Mouse (Mus musculus) gastrocnemius, postnatal 36 days (tissue): ENCODE measurements at regions not wholly inside any gene's neighbourhood (a gene's known extent, or its start where the extent isn't known, plus 50 kb on each side); places are given as distances from the start of the nearest gene placed in this dataset.

Experiments used
- DNase-seq, 2 experiments: peaks; one replicate each; pipeline ENCODE4 v3.0.0; 2022
- intact Hi-C: fragments of 180-260 bp; cut with DNase I; formaldehyde crosslinking; loops from one replicate; pipeline ENCODE4 v1.15.1; 2025

DNA sequence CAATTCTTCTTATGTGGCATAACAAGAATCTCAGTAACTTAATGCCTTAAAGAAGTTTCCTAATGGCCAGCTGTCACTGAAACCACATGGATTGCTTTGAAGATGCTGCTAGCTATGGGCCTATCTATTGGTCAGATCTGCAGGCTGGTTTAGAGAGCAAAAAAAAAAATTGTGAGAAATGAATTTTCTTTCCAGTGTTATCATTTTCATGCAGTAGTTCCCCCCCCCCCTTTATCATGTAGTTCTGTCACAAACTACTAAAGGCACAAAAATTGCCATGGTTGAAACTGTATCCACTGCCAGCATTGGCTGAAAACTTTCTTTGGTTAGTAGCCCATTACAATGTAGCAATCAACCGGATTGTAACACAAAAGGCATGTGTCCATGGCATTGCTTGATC, 487.6 kb downstream of the Olfm4 start:
- intact Hi-C loops, result no loop called here

GRCm38 (mm10) chr14:80479918-80480317, 496.0 kb downstream of the Olfm4 start:
- DNase-seq, result no peak
- intact Hi-C loops, result no loop called here

More for the DNA sequence above, 487.6 kb downstream of the Olfm4 start:
- no peak for DNase-seq

DNA sequence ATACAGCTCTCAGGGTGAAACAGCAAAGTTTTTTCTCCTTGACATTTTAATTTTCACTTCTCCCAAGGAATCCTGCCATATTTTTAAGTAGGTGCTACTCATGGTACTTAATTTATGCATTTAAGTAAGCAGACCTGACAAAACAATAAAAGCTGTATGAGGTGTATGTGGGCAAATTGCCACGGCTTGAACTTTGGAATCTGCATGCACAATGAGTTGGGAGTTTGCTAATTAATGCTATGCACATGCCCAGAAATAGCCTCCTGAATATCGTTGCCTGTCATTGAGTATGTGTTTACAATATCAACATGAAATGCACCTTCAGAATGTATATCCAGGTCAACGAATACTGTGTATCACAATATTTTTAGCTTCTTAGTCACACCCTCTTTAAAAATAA, 498.9 kb downstream of the Olfm4 start:
- intact Hi-C loops, result no loop called here

GRCm38 (mm10) chr14:80484256-80484655, 500.4 kb downstream of the Olfm4 start:
- DNase-seq, result no peak
- intact Hi-C loops, result no loop called here

More for the DNA sequence above, 498.9 kb downstream of the Olfm4 start:
- DNase-seq, result no peak

DNA sequence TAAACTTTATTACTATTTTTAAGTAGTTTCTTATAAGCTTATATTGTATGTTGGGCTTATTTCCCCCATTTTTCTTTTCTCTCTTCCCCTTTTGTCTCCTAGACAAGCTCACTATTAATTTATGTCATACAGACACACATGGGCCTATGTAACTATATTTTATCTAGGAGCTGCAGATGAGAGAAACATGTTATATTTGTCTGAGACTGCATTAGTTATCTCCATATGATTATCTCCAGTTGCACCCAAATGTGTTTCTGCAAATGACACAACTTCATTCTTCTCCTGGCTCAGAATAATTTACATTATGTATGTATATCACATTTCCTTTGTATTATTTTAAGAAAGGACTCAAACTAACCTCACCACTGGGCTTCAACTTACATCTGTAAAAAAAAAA, 501.3 kb downstream of the Olfm4 start:
- intact Hi-C loops, result no loop called here
- no peak for DNase-seq

- intact Hi-C loops, result no loop called here
- no peak for DNase-seq
Observed at GRCm38 (mm10) chr14:80486605-80487004, 502.7 kb downstream of the Olfm4 start.

DNA sequence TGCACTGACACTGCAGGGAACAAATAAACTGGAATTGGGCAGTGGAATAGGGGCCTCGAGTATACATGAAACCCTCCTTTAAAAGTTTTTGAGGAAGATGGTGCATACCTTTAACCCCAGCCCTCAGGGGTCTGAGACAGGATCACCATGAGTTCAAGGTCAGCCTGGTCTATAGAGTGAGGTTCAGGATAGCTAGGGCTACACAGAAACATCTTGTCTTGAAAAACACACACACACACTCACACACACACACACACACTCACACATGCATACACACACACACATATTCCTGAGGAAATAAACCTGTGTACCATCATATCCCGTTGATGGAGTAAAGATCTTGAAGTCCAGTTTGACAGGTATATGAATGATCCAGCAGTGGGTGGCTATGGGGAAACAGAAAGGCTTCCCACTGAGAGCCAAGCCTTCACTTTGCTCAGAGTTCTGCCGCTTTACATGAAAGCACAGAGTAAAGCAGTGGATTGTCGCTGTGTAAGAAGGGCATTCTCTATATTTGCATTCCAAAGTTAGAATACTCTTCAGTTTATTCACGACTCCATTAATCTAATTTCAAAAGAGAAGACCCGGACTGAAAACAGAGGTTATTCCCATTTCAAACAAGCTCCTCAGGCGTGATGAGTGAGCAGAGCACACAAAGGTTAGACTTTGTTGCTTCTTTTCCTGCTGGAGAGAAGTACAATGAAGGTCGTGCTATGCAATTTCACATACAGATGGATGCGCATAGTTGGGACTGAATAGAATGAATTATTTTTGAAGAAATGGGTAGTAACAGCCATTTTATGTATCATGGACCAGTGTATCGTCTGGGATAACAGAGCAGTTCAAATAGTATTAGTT, 508.4 kb downstream of the Olfm4 start:
- DNase-seq, result no peak
- intact Hi-C loops, result no loop called here

DNA sequence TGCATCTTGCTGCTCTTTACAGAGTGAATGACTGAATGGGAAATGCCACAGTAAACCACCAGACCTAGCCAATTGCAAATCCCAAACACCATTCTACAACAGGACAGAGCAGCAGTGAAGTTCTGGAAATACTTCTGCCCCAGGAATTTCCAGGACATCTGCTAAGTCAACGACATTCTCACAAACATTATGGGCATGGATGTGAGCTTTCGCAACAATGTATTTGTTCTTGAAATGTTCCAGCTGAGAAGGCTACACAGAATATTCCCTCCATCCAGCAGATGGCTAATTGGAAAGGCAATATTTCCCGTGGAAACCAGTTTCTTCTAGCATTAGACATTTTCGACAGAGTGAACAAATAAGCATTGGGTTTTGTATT, 509.0 kb downstream of the Olfm4 start:
- intact Hi-C loops, result no loop called here

DNA sequence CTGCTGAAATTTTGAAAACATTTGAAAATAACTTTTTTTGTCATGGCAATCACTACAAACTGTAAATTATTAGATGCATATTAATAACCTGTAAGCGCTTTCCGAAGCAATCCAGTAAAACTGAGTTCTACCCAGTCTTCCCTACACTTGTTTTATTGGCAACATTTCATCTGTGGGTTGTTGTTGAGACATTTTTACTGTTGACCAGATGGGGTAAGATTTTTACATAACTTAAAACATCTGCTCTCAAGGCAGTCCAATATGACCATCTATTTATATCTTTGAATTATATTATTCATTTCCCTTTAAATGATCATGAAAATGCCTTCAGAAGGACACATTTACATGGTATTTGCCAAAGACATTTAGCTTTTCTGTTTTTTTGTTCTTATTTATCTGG, 520.5 kb downstream of the Olfm4 start:
- DNase-seq, result no peak
- intact Hi-C loops, result no loop called here

More for the DNA sequence above, 509.0 kb downstream of the Olfm4 start:
- DNase-seq, result no peak

- DNase-seq, result no peak
- intact Hi-C loops, result no loop called here
Observed at GRCm38 (mm10) chr14:80516626-80517025, 532.7 kb downstream of the Olfm4 start.

DNA sequence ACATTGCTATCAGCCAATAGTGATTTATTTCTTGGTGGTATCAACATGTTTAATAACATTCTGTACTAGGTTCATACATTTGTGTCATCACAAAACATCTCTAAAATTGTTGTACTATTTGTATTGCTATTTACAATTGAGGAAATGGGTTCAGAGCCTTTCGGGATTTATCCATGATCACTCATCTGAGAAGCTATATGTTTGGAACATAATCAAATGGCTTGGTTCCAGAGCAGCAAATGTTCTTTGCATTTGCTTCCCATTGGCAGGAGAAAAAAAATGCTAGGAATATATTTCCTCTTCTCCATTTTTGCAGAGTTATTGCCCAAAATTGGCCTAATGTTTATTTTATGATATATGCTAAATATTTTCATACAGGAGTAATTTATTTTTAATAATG, 537.3 kb downstream of the Olfm4 start:
- no peak for DNase-seq
- intact Hi-C loops, result no loop called here

DNA sequence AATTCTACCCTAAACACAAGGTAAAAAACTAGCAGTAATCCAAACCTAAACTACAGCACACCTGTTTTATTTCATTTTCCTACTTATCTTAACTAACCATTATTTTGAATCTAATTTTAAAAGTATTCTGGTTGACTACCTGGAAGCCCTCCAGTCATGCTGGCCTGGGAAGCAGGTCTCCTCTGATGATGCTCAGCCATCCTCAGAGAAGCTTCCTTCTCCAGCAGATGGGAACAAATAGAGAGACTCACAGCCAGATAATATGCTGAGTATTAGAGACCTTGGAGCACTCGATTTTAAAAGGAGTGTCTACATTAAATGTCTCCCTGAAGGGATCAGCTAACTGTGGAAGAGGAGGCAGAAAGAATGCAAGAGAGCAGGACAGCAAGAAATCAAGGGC, 537.8 kb downstream of the Olfm4 start:
- intact Hi-C loops, result no loop called here
- no peak for DNase-seq

GRCm38 (mm10) chr14:80522536-80522935, 538.7 kb downstream of the Olfm4 start:
- intact Hi-C loops, result no loop called here
- no peak for DNase-seq

- intact Hi-C loops, result no loop called here
- DNase-seq, result no peak
Observed at GRCm38 (mm10) chr14:80528419-80529028, 544.6 kb downstream of the Olfm4 start.

- intact Hi-C loops, result no loop called here
Observed at GRCm38 (mm10) chr14:80536044-80536745, 552.3 kb downstream of the Olfm4 start.

DNA sequence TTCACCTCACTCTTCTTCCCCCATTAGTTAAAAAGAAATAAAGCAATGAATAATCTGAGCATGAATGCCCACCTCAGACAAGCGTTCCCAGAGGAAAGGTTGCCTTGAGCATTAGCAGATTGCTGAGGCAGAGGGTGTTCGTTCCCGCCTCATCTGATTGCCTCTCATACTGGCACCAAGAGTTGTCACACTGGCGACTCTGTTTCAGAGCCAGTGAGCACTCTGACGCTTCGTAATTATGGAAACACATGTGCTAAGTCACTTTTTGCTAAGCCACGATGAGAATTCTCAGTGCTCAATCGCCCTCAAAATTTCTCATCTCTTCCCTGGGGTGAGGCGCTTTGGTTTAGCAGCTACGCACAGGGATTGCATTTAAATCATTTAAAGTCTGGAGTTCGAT, 576.1 kb downstream of the Olfm4 start:
- intact Hi-C loops, result no loop called here
- no peak for DNase-seq

More at GRCm38 (mm10) chr14:80536044-80536745, 552.3 kb downstream of the Olfm4 start:
- no peak for DNase-seq
